Mouse (Mus musculus) inflammation-experienced regulatory T-cells, adult 6 months (primary cell): Measurements from ENCODE around the gene Mkks. TPM values are rescaled to one million over a fixed set of nuclear protein-coding genes. Genes with fewer than 3 reads are reported as not detected.

ENCODE experiments used
- ATAC-seq: one replicate; pipeline ENCODE4 v1.8.0; 2017
- polyA plus RNA-seq, 3 experiments: library from polyadenylated mRNA; unstranded; fragments of 100-300 nt; shearing (Covaris generic); gene quantifications; one replicate each; pipeline ENCODE4 v1.2.1; 2017

The Mkks gene
- polyA plus RNA-seq, 3 experiments from 2014 or later: 11.4 to 13.7 (median 11.5) TPM

DNA sequence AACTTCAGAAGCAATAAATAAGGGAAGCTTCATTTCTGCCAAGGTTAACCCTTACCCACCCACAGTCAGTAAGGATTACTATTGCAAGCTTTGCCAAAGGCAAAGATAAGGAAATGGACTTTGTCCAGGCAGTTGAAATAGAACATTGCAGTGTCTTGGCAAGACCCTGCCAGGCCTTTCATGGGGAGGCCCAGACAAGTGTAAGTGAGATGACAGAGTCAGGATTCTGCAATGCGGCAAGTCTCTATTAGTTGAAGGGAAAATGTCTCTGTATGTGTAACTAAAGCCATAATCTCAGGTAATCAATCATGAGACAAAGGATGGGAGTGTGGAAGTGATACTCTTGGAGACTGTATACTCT is 56.5 kb downstream of the Mkks start:
- no peak for ATAC-seq

DNA sequence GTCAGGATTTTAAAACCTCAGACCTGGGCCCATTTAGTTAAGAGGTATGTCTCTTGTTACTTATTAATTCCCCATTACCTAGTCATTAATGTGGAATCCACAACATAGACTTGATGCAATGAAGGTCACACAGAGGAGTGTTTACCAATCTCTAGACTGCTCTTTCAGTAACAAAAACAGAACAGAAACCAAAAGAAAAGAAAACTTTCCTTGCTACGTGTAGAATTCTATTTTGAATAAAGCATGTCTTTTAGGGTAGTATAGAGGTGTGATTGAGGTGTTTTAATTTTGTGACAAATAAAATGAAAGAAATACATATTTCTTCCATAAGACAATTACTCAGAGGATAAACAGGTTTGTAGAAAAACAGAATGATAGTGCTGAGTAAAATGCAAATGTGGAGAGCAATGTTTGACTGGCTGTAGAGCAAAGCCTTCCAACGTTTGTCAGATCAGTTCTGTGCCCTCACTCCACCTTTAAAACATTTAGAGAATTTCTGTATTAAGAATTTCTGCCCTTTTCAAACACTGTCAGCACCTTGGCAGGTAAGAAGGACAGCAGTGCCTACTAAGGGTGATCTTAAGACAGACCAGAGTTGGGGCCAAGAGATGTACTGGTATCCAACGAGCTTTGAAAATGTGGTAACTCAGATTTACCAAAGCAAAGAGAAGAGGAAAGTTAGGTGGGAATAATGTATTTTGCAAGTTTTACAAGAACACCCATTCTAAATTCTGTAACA is 57.0 kb downstream of the Mkks start:
- no peak for ATAC-seq

DNA sequence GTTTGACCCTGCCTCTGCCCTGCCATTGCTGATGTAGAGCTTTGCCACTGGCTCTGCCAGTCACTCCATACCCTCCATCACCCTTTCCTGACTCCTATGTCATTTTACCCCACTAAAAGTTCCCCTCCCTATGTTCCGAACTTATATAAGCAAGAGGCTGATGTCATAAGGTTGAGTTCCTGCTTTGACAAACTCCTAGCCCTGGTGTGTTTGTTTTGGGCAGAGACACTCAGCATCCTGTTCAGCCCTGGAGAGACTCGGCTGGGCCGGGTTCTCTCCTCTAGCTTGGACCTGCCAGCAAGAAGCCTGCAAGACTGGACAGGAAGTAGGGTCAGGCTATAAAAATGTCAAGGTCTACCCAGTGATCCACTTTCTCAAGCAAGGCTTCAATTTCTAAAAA is 58.3 kb downstream of the Mkks start:
- ATAC-seq: no peak

GRCm38 (mm10) chr2:136827612-136828011 is 63.6 kb downstream of the Mkks start:
- no peak for ATAC-seq

Other genes with a start within 250 kb of the Mkks start
- gene Snap25, start 177.9 kb downstream of the Mkks start, polyA plus RNA-seq: not detected
- gene AL731706.2, start 5.7 kb downstream of the Mkks start, polyA plus RNA-seq: 10 to 100 TPM in 2 of 3 experiments, not detected in 1; 13.1 to 24.4 TPM
- 1 to 10 TPM; 4.8 to 6.7 (median 6.1) TPM for gene Slx4ip, start 171 bp downstream of the Mkks start, polyA plus RNA-seq
- 10 to 100 TPM; 14.1 to 26.3 (median 18.6) TPM for gene AL731706.1, start within 50 bp of the Mkks start, polyA plus RNA-seq
- under 1 TPM; 0.13 to 0.86 (median 0.77) TPM for gene Jag1, start 225.3 kb upstream of the Mkks start, polyA plus RNA-seq